Mouse (Mus musculus) lung, embryonic 16.5 days (tissue): ENCODE data around the gene Card6. TPM values are rescaled to one million over a fixed set of nuclear protein-coding genes. Genes with fewer than 3 reads are reported as not detected.
A peak's percentile ranks its signal among the peaks of the same experiment; 100 is the strongest.

ENCODE experiments used
- ATAC-seq: fragments of 200-750 bp; cut with Nextera tagmentation; 2 replicates; pipeline ENCODE4 v1.8.0; 2017; ENCODE audit warnings: low read depth, mild to moderate bottlenecking, moderate library complexity
- H3K27ac ChIP-seq: fragments of 300-500 bp; sonication (generic); 2 replicates; pipeline ENCODE4 v1.5.1; 2014; ENCODE audit warnings: mild to moderate bottlenecking, control low read depth, low read length
- H3K27me3 ChIP-seq: fragments of 300-500 bp; sonication (generic); 2 replicates; pipeline ENCODE4 v1.6.1; 2014; ENCODE audit warnings: low read depth, low read length, mixed read lengths; ENCODE audit not compliant: control insufficient read depth, insufficient read depth
- H3K36me3 ChIP-seq: fragments of 300-500 bp; sonication (generic); 2 replicates; pipeline ENCODE4 v1.6.1; 2014; ENCODE audit warnings: low read length; ENCODE audit not compliant: control insufficient read depth, insufficient read depth
- H3K4me1 ChIP-seq: fragments of 300-500 bp; sonication (generic); replicated peaks from 2 replicates; pipeline ENCODE4 v1.6.1; 2014; ENCODE audit warnings: low read length, mixed read lengths; ENCODE audit not compliant: control insufficient read depth, insufficient read depth
- H3K4me2 ChIP-seq: fragments of 300-500 bp; sonication (generic); 2 replicates; pipeline ENCODE4 v1.6.1; 2014; ENCODE audit warnings: low read depth, low read length, control low read depth
- H3K4me3 ChIP-seq: fragments of 300-500 bp; sonication (generic); 2 replicates; pipeline ENCODE4 v1.5.1; 2014; ENCODE audit warnings: mild to moderate bottlenecking, low read length, control low read depth
- H3K9ac ChIP-seq: fragments of 300-500 bp; sonication (generic); 2 replicates; pipeline ENCODE4 v1.6.1; 2014; ENCODE audit warnings: low read length, control low read depth
- H3K9me3 ChIP-seq: fragments of 300-500 bp; sonication (generic); 2 replicates; pipeline ENCODE4 v1.6.1; 2016; ENCODE audit warnings: low read length; ENCODE audit not compliant: control insufficient read depth
- WGBS: fragments of 180-500 bp; shearing (Covaris S2); extraction: QIAGEN DNeasy Blood & Tissue Kit; methylation state at CpG from one replicate; pipeline ENCODE4 v1.1.7; 2014; 5-methylcytosine and 5-hydroxymethylcytosine counted together
- polyA plus RNA-seq: library from polyadenylated mRNA; unstranded; fragments of >200 nt; fragmentation: Nextera tagmentation; extraction: Ambion mirVana; gene quantifications from 2 replicates; pipeline ENCODE4 v1.2.1, GENCODE M21; 2015

Gene Card6
- 2.3 and 2.6 TPM in 2 replicates for polyA plus RNA-seq

DNA sequence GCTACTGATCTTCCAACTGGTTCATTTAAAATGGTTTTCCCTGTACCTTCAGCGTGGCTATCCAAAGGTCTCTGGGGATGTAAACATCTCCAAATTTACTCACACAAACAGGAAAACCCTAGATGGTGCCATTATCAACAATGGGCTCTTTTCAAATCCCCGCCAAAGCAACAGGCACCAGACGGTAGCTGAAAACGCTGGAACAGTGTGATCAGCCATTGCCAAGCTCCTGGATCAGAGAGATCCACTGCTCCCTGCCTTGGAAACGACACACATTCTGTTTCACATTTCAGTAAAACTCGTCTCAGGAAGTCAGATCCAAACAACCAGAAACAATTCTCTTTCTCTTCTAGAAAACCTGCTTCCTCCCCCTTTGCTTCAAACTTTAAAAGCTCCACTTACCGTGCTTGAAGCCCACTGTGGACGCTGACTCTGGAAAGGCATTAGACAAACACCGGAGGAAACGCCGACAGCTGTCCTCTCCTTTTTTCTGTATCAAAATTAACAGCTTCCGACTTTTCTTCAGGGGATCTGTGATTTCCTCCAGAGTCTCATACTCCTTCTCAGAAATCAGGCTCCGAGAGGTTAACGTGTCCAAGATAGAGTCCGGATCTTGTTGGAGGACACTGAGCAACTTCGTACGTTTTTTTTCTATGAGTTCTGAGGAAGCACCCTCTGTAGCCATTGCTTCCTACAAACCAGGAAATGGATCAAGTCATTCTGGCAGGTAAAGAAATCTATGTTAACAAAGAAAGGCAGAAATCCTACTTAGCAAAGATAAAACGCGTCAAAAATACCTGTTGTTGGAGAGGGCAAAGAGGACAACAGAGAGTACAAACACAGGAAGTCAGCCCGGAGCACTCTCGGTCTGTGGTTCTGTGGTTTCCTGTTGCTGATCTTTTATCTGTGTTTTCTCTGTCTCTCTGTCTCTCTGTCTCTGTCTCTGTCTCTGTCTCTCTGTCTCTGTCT, at the start of gene Card6:
Gene Card6 (minus strand): TSS at position 854 of the 969 bp plus-strand sequence.
- 36% methylated on average over 21 of the region's 21 CpGs for WGBS
- Histone ChIP-seq H3K36me3 (no peaks in the 10 kb centered on the region), H3K4me2 (peak within 1 kb of the TSS; percentile 42), H3K4me1 (no peaks in the 10 kb centered on the region), H3K9me3 (no peaks in the 10 kb centered on the region), H3K4me3 (peak within 1 kb of the TSS; percentile 48), H3K27me3 (no peaks in the 10 kb centered on the region), H3K9ac (peak within 1 kb of the TSS; percentile 61), H3K27ac (peak within 1 kb of the TSS; percentile 77)
- ATAC-seq: no peak

- Histone ChIP-seq H3K4me3 (no peak overlapping the region), H3K9ac (no peak overlapping the region), H3K9me3 (no peaks in the 10 kb centered on the region), H3K27me3 (no peaks in the 10 kb centered on the region), H3K4me1 (peaks cover 7% of the 10 kb centered on the region), H3K4me2 (no peak overlapping the region), H3K27ac (no peak overlapping the region), H3K36me3 (0 out of 2 replicates have a peak, but pooled peaks cover 2% of the 10 kb centered on the region)
- WGBS: 66% methylated on average over 1 of the region's 1 CpGs
- no peak for ATAC-seq
These were observed 49.0 kb upstream of the Card6 start for GRCm38 (mm10) chr15:5157386-5157785.

GRCm38 (mm10) chr15:5156355-5156754, 48.0 kb upstream of the Card6 start:
- H3K4me3 ChIP-seq: no peak overlapping the region
- H3K27ac ChIP-seq: no peak overlapping the region
- no peak for ATAC-seq
- no peak overlapping the region for H3K9ac ChIP-seq
- 0 out of 2 replicates have a peak, but pooled peaks cover 2% of the 10 kb centered on the region for H3K36me3 ChIP-seq
- 83% methylated on average over 4 of the region's 4 CpGs for WGBS
- no peak overlapping the region for H3K4me2 ChIP-seq
- H3K27me3 ChIP-seq: no peaks in the 10 kb centered on the region
- peaks cover 7% of the 10 kb centered on the region for H3K4me1 ChIP-seq
- H3K9me3 ChIP-seq: no peaks in the 10 kb centered on the region

DNA sequence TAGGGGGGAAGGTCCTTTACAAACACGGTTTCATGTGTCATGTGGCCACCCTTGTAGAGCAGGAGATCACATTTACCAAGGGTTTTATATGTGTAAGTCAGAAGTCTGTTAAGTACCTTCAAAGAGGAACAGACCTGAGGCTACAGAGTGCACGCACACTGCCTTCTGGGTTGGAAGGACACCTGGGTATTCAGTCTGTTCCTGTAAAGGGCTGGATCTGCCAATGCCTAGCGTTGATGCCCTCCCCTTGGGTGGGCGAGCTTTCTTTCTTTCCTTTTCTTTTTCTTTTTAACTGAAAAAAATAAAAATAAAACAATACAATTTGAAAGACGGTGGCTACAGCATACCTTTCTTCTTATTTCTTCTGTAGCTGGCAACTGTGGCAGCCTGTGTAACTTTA, 46.8 kb upstream of the Card6 start:
- Histone ChIP-seq H3K36me3 (no peaks in the 10 kb centered on the region), H3K4me2 (no peak overlapping the region), H3K9ac (no peak overlapping the region), H3K4me3 (no peak overlapping the region), H3K9me3 (no peaks in the 10 kb centered on the region), H3K4me1 (peaks cover 7% of the 10 kb centered on the region), H3K27ac (no peak overlapping the region), H3K27me3 (no peaks in the 10 kb centered on the region)
- 0 out of 2 replicates have a peak, but pooled peaks have one; percentile 3 for ATAC-seq
- 75% methylated on average over 5 of the region's 5 CpGs for WGBS

GRCm38 (mm10) chr15:5154621-5155020, 46.3 kb upstream of the Card6 start:
- Histone ChIP-seq H3K36me3 (no peaks in the 10 kb centered on the region), H3K4me3 (no peak overlapping the region), H3K9me3 (no peaks in the 10 kb centered on the region), H3K4me2 (no peak overlapping the region), H3K4me1 (peaks cover 7% of the 10 kb centered on the region), H3K9ac (no peak overlapping the region), H3K27ac (no peak overlapping the region), H3K27me3 (no peaks in the 10 kb centered on the region)
- 49% methylated on average over 9 of the region's 9 CpGs for WGBS
- 0 out of 2 replicates have a peak, but pooled peaks have one; percentile 20 for ATAC-seq

GRCm38 (mm10) chr15:5152171-5152570, 43.8 kb upstream of the Card6 start:
- Histone ChIP-seq H3K9ac (no peak overlapping the region), H3K4me2 (no peak overlapping the region), H3K27ac (no peak overlapping the region), H3K36me3 (no peaks in the 10 kb centered on the region), H3K4me1 (peaks cover 7% of the 10 kb centered on the region; the same call in 1 of the 2 replicates), H3K9me3 (no peaks in the 10 kb centered on the region), H3K27me3 (no peaks in the 10 kb centered on the region), H3K4me3 (no peak overlapping the region)
- no peak for ATAC-seq
- 92% methylated on average over 6 of the region's 6 CpGs for WGBS

DNA sequence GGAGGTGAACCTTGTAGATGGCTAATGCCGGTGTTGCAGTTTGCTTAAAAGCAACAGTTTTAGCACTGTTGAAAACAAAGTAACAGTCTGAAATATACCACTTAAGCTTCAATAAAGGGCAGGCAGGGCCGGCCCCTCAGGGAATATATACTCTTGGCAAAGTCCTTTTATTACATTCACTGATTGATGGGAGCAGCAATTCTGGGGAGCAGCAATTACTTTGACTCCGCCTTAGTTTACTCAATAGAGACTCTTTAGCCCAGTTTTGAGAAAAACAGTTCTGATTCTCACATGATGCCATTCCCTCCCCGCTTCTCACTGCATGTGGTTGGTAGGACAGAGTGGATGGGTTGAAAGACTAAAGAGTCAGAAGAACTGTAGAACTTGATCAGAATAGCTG, 40.8 kb upstream of the Card6 start:
- Histone ChIP-seq H3K9me3 (no peaks in the 10 kb centered on the region), H3K4me1 (peaks cover 11% of the 10 kb centered on the region), H3K4me2 (no peak overlapping the region), H3K27me3 (no peaks in the 10 kb centered on the region), H3K36me3 (no peaks in the 10 kb centered on the region), H3K9ac (no peak overlapping the region), H3K4me3 (no peak overlapping the region), H3K27ac (no peak overlapping the region)
- no peak for ATAC-seq
- WGBS: 82% methylated on average over 4 of the region's 4 CpGs

DNA sequence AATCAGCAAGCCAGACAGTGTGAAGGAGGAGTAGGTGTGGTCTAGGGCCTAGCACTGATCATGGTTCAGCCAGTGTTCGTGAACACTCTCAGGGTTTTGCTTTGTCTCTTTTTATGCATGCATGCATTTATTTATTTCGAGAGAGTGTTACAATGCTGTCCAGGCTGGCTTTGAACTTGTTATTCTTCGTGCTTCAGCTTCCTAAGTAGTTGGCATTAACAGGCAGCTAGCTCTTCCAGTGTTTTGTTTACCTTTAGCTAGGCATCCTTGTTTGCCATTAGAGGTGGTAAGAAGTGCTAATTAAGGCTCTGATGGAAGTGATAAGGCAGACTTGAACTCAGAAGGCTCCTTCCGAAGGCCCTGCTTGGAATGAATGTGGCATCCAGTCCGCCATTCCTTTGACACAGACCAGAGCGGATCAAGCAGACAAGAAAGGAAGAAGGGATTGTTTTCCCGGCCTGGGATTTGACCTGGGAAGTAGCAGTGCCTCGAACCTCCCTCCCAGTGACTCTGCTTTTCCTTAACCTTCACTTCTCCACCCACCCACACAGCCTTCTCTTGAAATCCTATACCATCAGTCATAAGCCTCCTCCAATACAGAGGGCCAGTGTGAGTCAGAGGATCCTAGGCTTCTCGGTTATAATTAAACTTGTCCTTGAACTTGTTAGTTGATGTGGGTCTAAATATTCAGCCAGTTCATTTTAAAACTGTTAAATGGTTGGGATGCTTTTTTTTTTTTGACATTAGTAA, 37.0 kb upstream of the Card6 start:
- Histone ChIP-seq H3K4me2 (peak overlapping the region; percentile 71), H3K9ac (peak overlapping the region; percentile 43; the same call in 1 of the 2 replicates), H3K36me3 (no peaks in the 10 kb centered on the region), H3K27me3 (no peaks in the 10 kb centered on the region), H3K27ac (no peak overlapping the region), H3K4me1 (peaks cover 11% of the 10 kb centered on the region), H3K4me3 (peak overlapping the region; percentile 20), H3K9me3 (no peaks in the 10 kb centered on the region)
- 41% methylated on average over 9 of the region's 9 CpGs for WGBS
- ATAC-seq: no peak
